7 mouse cellular contexts compared by ENCODE assay signal in genomic region chr3:95053701-95054100, GRCm38 (mm10). TPM values are rescaled to one million over a fixed set of nuclear protein-coding genes. Genes with fewer than 3 reads are reported as not detected.
A peak's percentile ranks its signal among the peaks of the same experiment; 100 is the strongest.
DNase-seq lines count a peak whose midpoint lies in the region; ATAC-seq lines count a peak whose summit lies in the region.

No protein-coding gene starts in this region.

- H3K9ac ChIP-seq in liver, embryonic 12.5 days = no peak overlapping the region
- H3K9ac ChIP-seq in hindbrain, embryonic 14.5 days = no peak overlapping the region

- H3K4me1 ChIP-seq in liver, embryonic 12.5 days = peaks cover 51% of the 10 kb centered on the region
- H3K4me1 ChIP-seq in hindbrain, embryonic 14.5 days (replicated peaks; ENCODE audit: control insufficient read depth, insufficient read depth, low read length) = no peaks in the 10 kb centered on the region

- H3K27me3 ChIP-seq in liver, embryonic 12.5 days (replicated peaks) = 0 out of 2 replicates have a peak, but pooled peaks cover 3% of the 10 kb centered on the region
- H3K27me3 ChIP-seq in hindbrain, embryonic 14.5 days (ENCODE audit: control insufficient read depth, insufficient read depth, low read length) = no peaks in the 10 kb centered on the region

- DNase-seq in liver (peak; percentile 48), MN1 (ENCODE audit: low spot score) (peak; percentile 81)
- peak; percentile 60 for DNase-seq in cerebellum, adult 9-10 months
- DNase-seq in hindbrain, embryonic 14.5 days (ENCODE audit: low spot score) = peak; percentile 38
- no peak for DNase-seq in layer of hippocampus, postnatal 36 days

- no peak overlapping the region for H3K4me3 ChIP-seq in liver, embryonic 12.5 days
- H3K4me3 ChIP-seq in hindbrain, embryonic 14.5 days (replicated peaks; ENCODE audit: low read length) = no peak overlapping the region

- ATAC-seq in liver, embryonic 12.5 days = no peak; the same call in 1 of the 2 replicates
- no peak for ATAC-seq in hindbrain, embryonic 14.5 days (ENCODE audit: low FRiP score)
- peak; percentile 42 for ATAC-seq in megakaryocyte-erythroid progenitor cell, adult 5-6 weeks (replicated peaks; ENCODE audit: low FRiP score, low TSS enrichment, poor library complexity, severe bottlenecking)

- peaks cover 19% of the 10 kb centered on the region for H3K36me3 ChIP-seq in liver, embryonic 12.5 days
- peaks cover 22% of the 10 kb centered on the region for H3K36me3 ChIP-seq in hindbrain, embryonic 14.5 days (replicated peaks; ENCODE audit: control insufficient read depth, insufficient read depth)

- 33% methylated on average over 3 of the region's 3 CpGs for WGBS in liver, embryonic 12.5 days (ENCODE audit: insufficient replicate concordance)
- WGBS in hindbrain, embryonic 14.5 days = 55% methylated on average over 3 of the region's 3 CpGs

- no peak overlapping the region for H3K27ac ChIP-seq in liver, embryonic 12.5 days
- no peak overlapping the region for H3K27ac ChIP-seq in hindbrain, embryonic 14.5 days

- no peak overlapping the region for H3K4me2 ChIP-seq in liver, embryonic 12.5 days
- no peak overlapping the region for H3K4me2 ChIP-seq in hindbrain, embryonic 14.5 days (replicated peaks)

- H3K9me3 ChIP-seq in liver, embryonic 12.5 days (replicated peaks) = no peaks in the 10 kb centered on the region
- no peaks in the 10 kb centered on the region for H3K9me3 ChIP-seq in hindbrain, embryonic 14.5 days (ENCODE audit: control insufficient read depth, low read length)

RNA-seq across cellular contexts. Expression of gene Psmd4, which starts 11.3 kb away (rescaled TPM):
- 216 and 229 TPM in 2 replicates for polyA plus RNA-seq in liver, embryonic 12.5 days (2016; fragmentation: Nextera tagmentation; extraction: Ambion mirVana)
- polyA plus RNA-seq in hindbrain, embryonic 14.5 days (2014; fragmentation: Nextera tagmentation; extraction: Ambion mirVana) = 238 and 248 TPM in 2 replicates
- total RNA-seq in megakaryocyte-erythroid progenitor cell, adult 5-6 weeks (2014; fragmentation: Nextera tagmentation) = 190 and 212 TPM in 2 replicates
- total RNA-seq in megakaryocyte-erythroid progenitor cell, adult 5-6 weeks (2017) = 336 and 456 TPM in 2 replicates
- total RNA-seq in layer of hippocampus, postnatal 36 days (2021) = 100 to 1,000 TPM; 148 to 177 TPM

RNA-seq across cellular contexts. Expression of gene Zfp687, which starts 38.5 kb away (rescaled TPM):
- polyA plus RNA-seq in liver, embryonic 12.5 days (2016; fragmentation: Nextera tagmentation; extraction: Ambion mirVana) = 12.6 and 14.4 TPM in 2 replicates
- polyA plus RNA-seq in hindbrain, embryonic 14.5 days (2014; fragmentation: Nextera tagmentation; extraction: Ambion mirVana) = 19.6 and 21.2 TPM in 2 replicates
- 16.8 and 25.9 TPM in 2 replicates for total RNA-seq in megakaryocyte-erythroid progenitor cell, adult 5-6 weeks (2014; fragmentation: Nextera tagmentation)
- total RNA-seq in megakaryocyte-erythroid progenitor cell, adult 5-6 weeks (2017) = 13.0 and 42.4 TPM in 2 replicates
- total RNA-seq in layer of hippocampus, postnatal 36 days (2021) = 10 to 100 TPM; 20.3 to 22.4 TPM

RNA-seq across cellular contexts. Expression of gene Pip5k1a, which starts 53.0 kb away (rescaled TPM):
- polyA plus RNA-seq in liver, embryonic 12.5 days (2016; fragmentation: Nextera tagmentation; extraction: Ambion mirVana) = 11.3 and 11.5 TPM in 2 replicates
- 9.9 and 12.7 TPM in 2 replicates for polyA plus RNA-seq in hindbrain, embryonic 14.5 days (2014; fragmentation: Nextera tagmentation; extraction: Ambion mirVana)
- 28.8 and 29.3 TPM in 2 replicates for total RNA-seq in megakaryocyte-erythroid progenitor cell, adult 5-6 weeks (2014; fragmentation: Nextera tagmentation)
- 20.5 and 23.8 TPM in 2 replicates for total RNA-seq in megakaryocyte-erythroid progenitor cell, adult 5-6 weeks (2017)
- total RNA-seq in layer of hippocampus, postnatal 36 days (2021) = 10 to 100 TPM; 62.3 to 64.0 TPM

RNA-seq across cellular contexts. Expression of gene Vps72, which starts 57.1 kb away (rescaled TPM):
- 53.7 and 56.2 TPM in 2 replicates for polyA plus RNA-seq in liver, embryonic 12.5 days (2016; fragmentation: Nextera tagmentation; extraction: Ambion mirVana)
- polyA plus RNA-seq in hindbrain, embryonic 14.5 days (2014; fragmentation: Nextera tagmentation; extraction: Ambion mirVana) = 148 and 150 TPM in 2 replicates
- 62.9 and 64.1 TPM in 2 replicates for total RNA-seq in megakaryocyte-erythroid progenitor cell, adult 5-6 weeks (2014; fragmentation: Nextera tagmentation)
- total RNA-seq in megakaryocyte-erythroid progenitor cell, adult 5-6 weeks (2017) = 105 and 121 TPM in 2 replicates
- 10 to 100 TPM; 43.9 to 46.0 TPM for total RNA-seq in layer of hippocampus, postnatal 36 days (2021)

Comparison
In these comparisons a context has a peak if more than half of its experiments do, and no peak if none do; other contexts are left out.
1. DNase-seq: peak in liver (single experiment), MN1 (single experiment), cerebellum, adult 9-10 months (single experiment) and hindbrain, embryonic 14.5 days (single experiment); none in layer of hippocampus, postnatal 36 days (0 of 2).